Mouse (Mus musculus) megakaryocyte, adult 5-6 weeks (primary cell): ENCODE results near the gene Pih1d3. TPM values are rescaled to one million over a fixed set of nuclear protein-coding genes. Genes with fewer than 3 reads are reported as not detected.

Experiments
- ATAC-seq: 2 replicates; pipeline ENCODE4 v1.8.0; 2016; ENCODE audit warnings: mild to moderate bottlenecking, inconsistent platforms; ENCODE audit not compliant: poor library complexity, severe bottlenecking
- total RNA-seq, 2 experiments: library from RNA; stranded (forward) in 1 of 2; stranded (reverse) in 1 of 2; fragments of 153-499, 151-499 nt in 1 of 2; fragments of 221-1000, 200-1000 nt in 1 of 2; gene quantifications; 2 replicates each; pipeline versions ENCODE4 v1.2.3 to v1.2.4; 2015 to 2017

Gene Pih1d3
- not detected in 2 replicates for total RNA-seq (2015)
- not detected in 2 replicates for total RNA-seq (2017)

- no peak for ATAC-seq
These were observed at the start of gene Pih1d3, which contains the start of gene 4931428L18Rik for GRCm38 (mm10) chr1:31222564-31222963. Gene Pih1d3, plus strand, starts transcription at chr1:31222838. Gene 4931428L18Rik, minus strand, starts transcription at chr1:31222684.

DNA sequence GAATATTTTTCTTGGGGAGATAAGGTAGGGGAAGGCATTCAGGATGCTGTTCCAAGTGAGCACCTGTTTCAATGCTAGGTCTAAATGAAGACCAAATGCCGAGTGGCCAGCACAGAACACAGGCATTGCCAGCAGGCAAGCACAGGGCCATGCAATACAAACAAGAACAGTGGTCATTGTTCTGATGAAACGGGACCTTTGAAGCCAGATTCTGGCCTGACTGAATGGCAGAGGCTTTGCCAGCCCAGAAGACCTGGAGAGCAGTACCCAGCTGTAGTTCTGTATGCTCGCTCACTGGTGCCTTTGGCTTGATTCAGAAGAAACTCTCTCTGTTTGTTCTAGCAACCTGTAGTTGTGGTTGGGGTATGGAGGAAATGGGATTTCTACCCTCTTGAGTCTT, 47.2 kb upstream of the Pih1d3 start:
- no peak for ATAC-seq

GRCm38 (mm10) chr1:31176101-31176500, 46.5 kb upstream of the Pih1d3 start, which contains the start of gene Lgsn:
Gene Lgsn, plus strand, starts transcription at chr1:31176401.
- no peak for ATAC-seq

- no peak for ATAC-seq
These were observed 44.4 kb upstream of the Pih1d3 start for GRCm38 (mm10) chr1:31178264-31178663.

DNA sequence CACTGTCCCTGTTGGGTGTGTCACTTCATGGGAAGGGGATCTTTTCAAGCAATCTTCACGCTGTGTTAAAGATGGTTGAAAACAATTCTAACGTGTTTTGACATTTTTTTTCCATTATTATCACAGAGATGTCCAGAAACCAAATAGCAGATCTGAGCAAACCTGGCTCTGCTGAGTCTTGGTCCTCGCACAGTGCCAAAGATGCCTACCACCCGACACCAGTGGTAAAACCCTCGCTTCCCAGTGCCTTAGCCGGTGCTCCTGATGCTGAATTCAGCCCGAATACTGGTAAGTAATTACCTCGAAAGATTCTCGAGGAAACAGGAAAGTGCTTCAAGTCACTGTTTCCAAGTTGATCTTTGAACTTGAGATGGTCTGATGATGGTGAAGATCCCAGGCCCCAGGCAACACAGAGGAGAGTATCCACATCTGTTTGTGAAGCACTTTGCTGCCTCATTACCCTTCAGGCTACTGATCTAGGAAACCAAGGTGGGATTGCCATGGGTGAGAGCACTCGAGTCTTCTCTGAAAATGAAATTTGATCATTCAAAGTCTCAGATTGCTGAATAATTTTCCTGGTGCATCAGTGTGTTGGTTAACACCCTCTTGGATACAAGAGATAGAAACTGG, 32.3 kb upstream of the Pih1d3 start:
- ATAC-seq = no peak

DNA sequence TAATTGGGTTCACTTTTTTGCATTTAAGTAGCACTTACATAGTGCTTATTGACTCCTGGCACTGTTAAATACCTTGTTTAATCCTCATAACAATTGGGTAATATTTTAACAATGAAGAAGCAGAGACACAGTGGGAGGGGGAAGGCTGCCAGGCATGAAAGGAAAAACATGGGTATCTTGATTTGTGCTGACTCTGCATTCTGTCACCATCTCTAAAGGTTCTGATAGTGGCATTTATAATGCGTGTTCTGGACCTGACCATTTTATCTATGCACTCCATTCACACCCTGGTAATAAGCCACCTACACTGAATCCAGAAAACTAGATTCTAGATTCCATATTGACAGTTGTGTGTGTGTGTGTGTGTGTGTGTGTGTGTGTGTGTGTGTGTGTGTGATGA, 27.0 kb upstream of the Pih1d3 start:
- no peak for ATAC-seq

DNA sequence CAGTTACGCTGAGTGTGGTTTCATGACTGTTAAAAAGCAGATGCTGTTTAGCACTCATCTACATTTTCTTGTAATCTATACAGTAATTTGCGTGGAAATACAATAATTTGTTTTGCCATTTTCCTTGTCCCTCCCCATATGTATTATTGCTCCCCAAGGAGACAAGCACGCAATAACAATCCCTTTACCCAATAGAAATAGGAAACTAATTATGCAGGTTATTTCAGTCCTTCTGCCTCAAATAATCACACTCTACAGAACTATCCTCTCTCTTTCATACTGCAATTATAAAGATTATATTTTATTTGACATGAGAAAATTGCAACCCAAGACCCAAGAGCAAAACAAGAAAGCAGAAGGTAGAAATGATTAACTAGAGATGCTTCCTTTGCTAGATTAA, 25.7 kb upstream of the Pih1d3 start:
- ATAC-seq = no peak

DNA sequence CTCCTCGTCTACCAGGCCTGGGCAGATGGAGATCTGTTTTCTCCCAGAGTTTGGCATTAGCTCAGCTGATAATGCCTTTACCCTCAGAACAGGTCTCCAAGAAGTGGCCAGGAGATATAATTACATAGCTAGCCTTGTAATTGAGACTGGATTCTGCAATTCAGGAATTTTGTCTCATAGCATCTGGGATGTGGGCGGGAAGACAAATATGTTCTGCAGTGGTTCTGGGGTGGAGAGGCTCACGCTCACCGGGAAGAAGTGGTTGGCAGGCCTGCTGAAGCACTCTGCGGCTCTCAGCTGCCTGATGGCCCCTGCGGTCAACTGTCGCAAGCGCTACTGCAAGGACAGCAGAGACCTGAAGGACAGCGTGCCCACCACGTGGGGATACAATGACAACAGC, 18.9 kb upstream of the Pih1d3 start:
- ATAC-seq = no peak

DNA sequence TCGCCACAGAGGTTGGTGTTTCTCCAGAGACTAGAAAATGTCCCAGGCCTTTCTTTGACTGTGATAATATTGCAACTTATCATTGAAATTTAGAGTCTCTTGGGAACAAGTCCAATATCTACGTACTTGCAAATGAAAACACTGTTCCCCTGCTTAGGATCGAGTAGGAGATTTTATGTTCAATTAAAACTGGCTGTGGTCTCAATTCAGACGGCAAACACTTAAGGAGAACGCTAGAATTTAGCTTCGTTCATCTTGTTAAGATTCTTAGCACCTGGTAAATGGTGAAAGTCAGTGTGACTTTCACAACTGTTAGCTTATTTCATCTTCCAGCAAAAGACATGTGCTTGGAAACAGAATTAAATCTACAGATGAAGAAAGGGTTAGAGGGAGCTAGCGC, 17.3 kb upstream of the Pih1d3 start:
- no peak for ATAC-seq

DNA sequence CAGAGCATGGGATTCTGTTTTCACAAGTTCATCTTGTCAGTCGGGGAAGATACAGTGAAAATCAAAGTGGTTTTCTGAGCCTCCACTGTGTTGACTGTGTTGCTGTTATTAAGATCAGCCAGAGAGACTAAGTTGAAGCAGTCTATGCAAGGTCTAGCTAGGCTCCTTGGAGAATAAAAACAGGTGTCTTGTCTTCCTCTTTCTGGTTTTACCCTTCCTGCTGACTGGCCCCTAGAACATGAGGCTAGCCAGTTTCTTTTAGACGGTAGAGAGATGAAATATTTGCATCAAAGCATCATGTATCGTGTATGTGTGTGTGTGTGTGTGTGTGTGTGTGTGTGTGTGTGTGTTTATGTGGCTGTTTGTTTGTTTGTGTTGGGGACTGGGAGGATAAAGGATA, 16.9 kb upstream of the Pih1d3 start:
- no peak for ATAC-seq

- peak; percentile 80 for ATAC-seq
These were observed 12.5 kb upstream of the Pih1d3 start for GRCm38 (mm10) chr1:31210144-31210543.

DNA sequence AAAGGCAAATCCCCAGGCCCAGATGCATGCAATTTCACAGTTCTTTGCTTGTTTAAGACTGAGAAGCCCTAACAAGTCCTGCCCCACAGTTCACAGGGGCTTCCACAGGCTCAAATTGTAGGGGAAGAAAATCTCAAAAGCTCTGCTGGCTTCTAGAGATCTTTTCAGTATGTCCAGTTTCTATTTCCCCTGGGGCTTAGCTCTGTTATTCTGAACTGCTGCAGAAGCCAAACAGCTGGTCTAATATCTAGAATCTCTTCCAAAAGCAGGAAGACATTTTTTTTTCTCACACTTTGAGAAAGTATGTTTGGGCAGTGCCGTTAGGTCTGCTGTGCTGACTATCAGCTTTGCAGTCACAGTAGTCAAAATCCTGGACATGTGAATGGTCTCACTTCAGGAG, 7.8 kb upstream of the Pih1d3 start:
- ATAC-seq = no peak

DNA sequence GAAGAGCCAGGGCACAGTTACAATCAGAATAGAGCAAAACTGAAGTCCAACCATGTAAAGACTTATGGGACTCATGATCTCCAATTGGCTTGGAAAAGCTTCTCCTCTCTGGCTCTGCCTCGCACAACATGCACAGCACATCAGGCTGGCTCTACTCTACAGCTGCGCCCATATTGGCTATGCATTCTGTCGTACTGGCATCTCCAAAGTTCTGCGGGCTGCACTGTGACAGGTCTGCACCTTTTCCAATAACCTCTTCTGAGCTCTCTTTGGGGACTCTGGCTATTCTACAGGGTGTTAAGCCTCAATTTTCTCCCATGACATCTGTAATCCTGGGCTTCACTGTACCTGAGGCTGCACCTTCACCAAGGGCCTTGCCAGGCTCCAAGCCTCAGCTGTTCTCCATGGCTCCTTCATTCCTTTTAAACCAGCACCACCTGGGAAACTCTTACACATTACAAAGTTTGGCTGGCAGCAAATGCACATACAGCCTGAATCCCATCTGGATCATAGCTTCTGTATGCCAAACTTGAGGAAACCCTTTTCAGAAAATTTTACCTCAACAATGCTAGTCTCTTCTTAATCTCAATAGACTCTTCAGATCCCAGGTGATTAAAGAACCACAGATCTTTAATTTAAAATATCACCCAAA, 1.9 kb upstream of the Pih1d3 start:
- ATAC-seq = no peak

- ATAC-seq = no peak
These were observed 10.8 kb downstream of the Pih1d3 start for GRCm38 (mm10) chr1:31233319-31234036.

- ATAC-seq = no peak
These were observed 37.7 kb downstream of the Pih1d3 start for GRCm38 (mm10) chr1:31260218-31260923.

Other genes starting within 250 kb of the Pih1d3 start
- gene AC153137.1, start 244.9 kb upstream of the Pih1d3 start, total RNA-seq (2015) = not detected in 2 replicates
- gene AC153137.1, start 244.9 kb upstream of the Pih1d3 start, total RNA-seq (2017) = not detected in 2 replicates
- not detected in 2 replicates for gene Lgsn, start 46.4 kb upstream of the Pih1d3 start, total RNA-seq (2015)
- gene Lgsn, start 46.4 kb upstream of the Pih1d3 start, total RNA-seq (2017) = not detected in 2 replicates
- 0.18 TPM in 1 of 2 replicates, not detected in the other for gene 4931428L18Rik, start 154 bp upstream of the Pih1d3 start, total RNA-seq (2015)
- gene 4931428L18Rik, start 154 bp upstream of the Pih1d3 start, total RNA-seq (2017) = not detected in 2 replicates